Mouse (Mus musculus): ENCODE results near the gene Coq4.

DNA sequence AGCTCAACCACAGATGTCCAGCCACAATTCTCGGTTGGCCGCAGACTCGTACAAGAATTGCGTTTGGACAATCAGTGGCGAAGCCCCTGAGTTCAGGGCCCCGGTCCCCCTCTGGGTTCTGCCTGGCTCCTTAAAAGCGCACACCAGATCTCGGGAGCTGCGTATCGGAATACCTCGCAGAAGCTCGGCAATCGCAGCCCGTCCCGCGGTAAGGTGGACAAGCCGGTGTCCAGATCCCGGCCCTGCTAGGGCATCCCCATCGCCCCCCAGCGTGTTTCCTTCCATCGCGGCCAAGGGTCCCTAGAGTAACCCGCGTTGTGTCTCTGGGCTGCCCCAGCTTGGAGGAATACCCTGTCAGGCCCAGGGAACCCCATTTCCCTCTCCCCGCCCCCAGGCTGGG, 58.3 kb downstream of the Coq4 start:
- TF ChIP-seq CTCF (IDR thresholded peaks at IDR 0.05), result no peak
- TF ChIP-seq EP300 (IDR thresholded peaks at IDR 0.05), result no peak

All from lung, postnatal 0 days (tissue).